Mouse (Mus musculus): ENCODE data around the gene 6030452D12Rik. TPM values are rescaled to one million over a fixed set of nuclear protein-coding genes. Genes with fewer than 3 reads are reported as not detected.

The 6030452D12Rik gene
- total and polyA plus RNA-seq, 3 experiments, result not detected

GRCm38 (mm10) chr8:106526725-106527124, 26.4 kb downstream of the 6030452D12Rik start:
- ATAC-seq (ENCODE audit: extremely low read depth, insufficient number of reproducible peaks, low FRiP score, poor library complexity, severe bottlenecking), result no peak

GRCm38 (mm10) chr8:106527241-106528036, 27.1 kb downstream of the 6030452D12Rik start:
- ATAC-seq (ENCODE audit: extremely low read depth, insufficient number of reproducible peaks, low FRiP score, poor library complexity, severe bottlenecking) (no peak), DNase-seq (ENCODE audit: low spot score) (no peak)
- Histone ChIP-seq H3K4me3 (ENCODE audit: low read depth, low read length) (no peak overlapping the region), H3K27me3 (ENCODE audit: insufficient read depth, low read length) (no peaks in the 10 kb centered on the region), H3K4me1 (ENCODE audit: insufficient read depth, low read depth, low read length) (no peaks in the 10 kb centered on the region), H3K36me3 (replicated peaks) (no peaks in the 10 kb centered on the region), H3K9me3 (replicated peaks) (no peaks in the 10 kb centered on the region)
- no peak for TF ChIP-seq GATA2 (IDR thresholded peaks at IDR 0.05; ENCODE audit: borderline replicate concordance, low read depth, low read length)
- peak; percentile 42 for TF ChIP-seq CTCF (IDR thresholded peaks at IDR 0.05; ENCODE audit: low read depth, low read length)

More at GRCm38 (mm10) chr8:106526725-106527124, 26.4 kb downstream of the 6030452D12Rik start:
- no peak for DNase-seq (ENCODE audit: low spot score)
- Histone ChIP-seq H3K4me1 (ENCODE audit: insufficient read depth, low read depth, low read length) (no peaks in the 10 kb centered on the region), H3K4me3 (ENCODE audit: low read depth, low read length) (no peak overlapping the region), H3K36me3 (replicated peaks) (no peaks in the 10 kb centered on the region), H3K27me3 (ENCODE audit: insufficient read depth, low read length) (no peaks in the 10 kb centered on the region), H3K9me3 (replicated peaks) (no peaks in the 10 kb centered on the region)
- TF ChIP-seq GATA2 (IDR thresholded peaks at IDR 0.05; ENCODE audit: borderline replicate concordance, low read depth, low read length), result no peak
- TF ChIP-seq TAL1 (conservative IDR thresholded peaks at IDR 0.05; ENCODE audit: low read depth, low read length), result no peak
- no peak for TF ChIP-seq CTCF (IDR thresholded peaks at IDR 0.05; ENCODE audit: low read depth, low read length)
- no peak for TF ChIP-seq GATA1 (IDR thresholded peaks at IDR 0.05; ENCODE audit: borderline replicate concordance, low read length)
- TF ChIP-seq POLR2AphosphoS5 (IDR thresholded peaks at IDR 0.05; ENCODE audit: insufficient replicate concordance, low read depth, low read length), result no peak

DNA sequence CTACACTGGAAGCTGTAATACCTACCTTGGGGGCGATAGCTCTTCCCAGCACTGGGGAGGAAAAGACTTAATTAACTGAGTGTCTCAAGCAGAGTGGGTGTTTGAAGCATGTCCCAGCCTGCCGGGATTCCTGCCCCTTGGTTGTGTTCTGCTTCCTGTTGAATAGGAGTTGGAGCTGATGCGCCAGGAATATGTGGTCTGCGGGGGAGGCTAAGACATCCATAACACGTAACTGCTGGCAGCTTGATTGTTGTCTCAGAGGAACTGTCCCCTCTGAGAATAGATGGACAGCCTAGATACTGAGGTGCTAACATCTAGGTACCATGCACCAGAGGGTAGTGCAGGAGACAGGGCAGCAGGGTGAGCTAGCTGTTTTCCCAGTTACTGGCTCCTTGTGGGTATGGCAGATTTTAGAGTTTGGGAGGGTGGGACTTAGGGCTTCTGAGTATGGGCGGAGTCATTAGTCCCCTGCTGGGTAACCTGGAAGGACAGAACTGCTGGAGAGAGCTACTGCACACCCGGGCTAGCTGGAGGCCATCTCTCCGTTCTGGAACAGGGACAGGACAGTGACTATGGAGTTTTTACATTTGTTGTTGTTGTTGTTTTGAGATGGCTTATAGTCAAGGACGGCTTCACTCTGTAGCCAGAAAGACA, 28.4 kb downstream of the 6030452D12Rik start:
- Histone ChIP-seq H3K4me1 (ENCODE audit: insufficient read depth, low read depth, low read length) (no peaks in the 10 kb centered on the region), H3K9me3 (replicated peaks) (no peaks in the 10 kb centered on the region), H3K4me3 (ENCODE audit: low read depth, low read length) (no peak overlapping the region), H3K27me3 (ENCODE audit: insufficient read depth, low read length) (no peaks in the 10 kb centered on the region), H3K36me3 (replicated peaks) (no peaks in the 10 kb centered on the region)
- ATAC-seq (ENCODE audit: extremely low read depth, insufficient number of reproducible peaks, low FRiP score, poor library complexity, severe bottlenecking), result no peak
- TF ChIP-seq TAL1 (conservative IDR thresholded peaks at IDR 0.05; ENCODE audit: low read depth, low read length) (no peak), CTCF (IDR thresholded peaks at IDR 0.05; ENCODE audit: low read depth, low read length) (no peak), POLR2AphosphoS5 (IDR thresholded peaks at IDR 0.05; ENCODE audit: insufficient replicate concordance, low read depth, low read length) (no peak), GATA1 (IDR thresholded peaks at IDR 0.05; ENCODE audit: borderline replicate concordance, low read length) (no peak), GATA2 (IDR thresholded peaks at IDR 0.05; ENCODE audit: borderline replicate concordance, low read depth, low read length) (no peak)
- DNase-seq (ENCODE audit: low spot score), result no peak

DNA sequence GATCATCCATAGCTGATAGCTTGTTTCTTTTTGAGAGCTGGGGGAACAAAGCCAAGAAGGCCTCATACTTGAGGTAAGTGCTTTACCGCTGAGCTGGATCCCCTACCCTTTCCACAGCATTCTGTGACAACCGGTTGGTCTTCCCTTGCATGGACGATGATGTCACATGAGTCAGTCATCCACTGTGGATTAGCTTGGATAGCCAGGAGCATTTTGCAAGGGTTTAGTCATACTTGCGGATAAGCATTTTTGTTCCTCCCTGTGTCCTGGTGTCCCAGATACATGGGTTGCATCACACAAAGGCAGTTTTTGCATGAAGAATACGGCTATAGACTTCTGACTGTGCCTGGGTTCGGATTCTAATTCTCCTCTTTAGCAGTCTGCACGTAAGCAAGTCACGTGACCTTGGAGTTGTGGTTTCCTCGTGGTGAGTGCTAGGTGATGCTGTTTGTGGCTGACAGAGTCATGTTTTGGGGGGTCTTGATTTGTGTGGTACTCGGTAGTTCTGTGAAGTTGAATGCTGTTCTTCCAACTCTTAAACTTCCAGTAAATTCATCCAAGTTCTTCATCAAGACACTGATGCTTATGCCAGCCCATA, 29.7 kb downstream of the 6030452D12Rik start:
- TF ChIP-seq TAL1 (conservative IDR thresholded peaks at IDR 0.05; ENCODE audit: low read depth, low read length), result no peak
- no peak for TF ChIP-seq GATA2 (IDR thresholded peaks at IDR 0.05; ENCODE audit: borderline replicate concordance, low read depth, low read length)
- no peak overlapping the region for H3K4me3 ChIP-seq (ENCODE audit: low read depth, low read length)
- no peaks in the 10 kb centered on the region for H3K4me1 ChIP-seq (ENCODE audit: insufficient read depth, low read depth, low read length)
- H3K9me3 ChIP-seq (replicated peaks), result no peaks in the 10 kb centered on the region
- no peaks in the 10 kb centered on the region for H3K27me3 ChIP-seq (ENCODE audit: insufficient read depth, low read length)
- DNase-seq (ENCODE audit: low spot score) (no peak), ATAC-seq (ENCODE audit: extremely low read depth, insufficient number of reproducible peaks, low FRiP score, poor library complexity, severe bottlenecking) (no peak)
- no peaks in the 10 kb centered on the region for H3K36me3 ChIP-seq (replicated peaks)

DNA sequence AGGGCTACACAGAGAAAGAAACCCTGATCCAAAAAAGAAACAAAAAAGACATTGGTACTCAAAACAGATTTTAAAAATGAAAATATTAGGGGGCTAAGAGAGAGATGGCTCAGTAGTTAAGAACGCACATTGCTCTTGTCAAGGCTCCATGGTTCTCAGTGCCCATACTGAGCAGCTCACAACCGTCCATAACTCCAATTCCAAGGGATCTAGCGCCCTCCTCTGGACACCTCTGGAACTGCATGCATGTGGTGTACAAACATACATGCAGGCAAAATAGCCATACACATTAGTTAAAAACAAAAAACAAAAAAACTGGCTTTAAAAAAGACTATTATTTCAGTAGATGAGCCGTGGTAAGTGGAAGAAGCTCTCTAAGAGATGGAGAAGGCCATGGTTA, 30.2 kb downstream of the 6030452D12Rik start:
- H3K9me3 ChIP-seq (replicated peaks), result no peaks in the 10 kb centered on the region
- TF ChIP-seq TAL1 (conservative IDR thresholded peaks at IDR 0.05; ENCODE audit: low read depth, low read length) (no peak), CTCF (IDR thresholded peaks at IDR 0.05; ENCODE audit: low read depth, low read length) (peak; percentile 48; the same call in 1 of the 2 replicates)
- no peaks in the 10 kb centered on the region for H3K27me3 ChIP-seq (ENCODE audit: insufficient read depth, low read length)
- DNase-seq (ENCODE audit: low spot score) (no peak), ATAC-seq (ENCODE audit: extremely low read depth, insufficient number of reproducible peaks, low FRiP score, poor library complexity, severe bottlenecking) (no peak)
- no peaks in the 10 kb centered on the region for H3K4me1 ChIP-seq (ENCODE audit: insufficient read depth, low read depth, low read length)
- H3K4me3 ChIP-seq (ENCODE audit: low read depth, low read length), result no peak overlapping the region
- H3K36me3 ChIP-seq (replicated peaks), result no peaks in the 10 kb centered on the region

DNA sequence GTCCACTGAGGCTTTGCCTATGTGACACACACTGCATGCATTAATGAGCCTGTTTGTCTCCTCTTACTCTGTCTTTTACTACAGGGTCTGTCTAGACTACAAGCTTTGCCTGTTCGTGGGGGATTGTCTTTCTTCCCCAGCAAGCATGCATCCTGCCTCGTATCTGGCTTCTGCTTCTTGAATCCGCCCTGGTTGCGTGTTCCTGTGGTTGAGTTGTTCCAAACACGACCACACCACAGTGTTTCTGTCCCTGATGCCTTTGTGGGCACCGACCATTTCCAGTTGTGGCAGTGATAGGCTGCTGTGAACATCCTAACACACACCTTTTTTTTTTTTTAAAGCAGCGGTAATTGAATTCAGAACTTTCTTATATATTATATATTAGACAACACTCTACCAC, 33.4 kb downstream of the 6030452D12Rik start:
- no peaks in the 10 kb centered on the region for H3K36me3 ChIP-seq (replicated peaks)
- TF ChIP-seq CTCF (IDR thresholded peaks at IDR 0.05; ENCODE audit: low read depth, low read length) (no peak), TAL1 (conservative IDR thresholded peaks at IDR 0.05; ENCODE audit: low read depth, low read length) (no peak), POLR2AphosphoS5 (IDR thresholded peaks at IDR 0.05; ENCODE audit: insufficient replicate concordance, low read depth, low read length) (no peak), GATA1 (IDR thresholded peaks at IDR 0.05; ENCODE audit: borderline replicate concordance, low read length) (no peak), GATA2 (IDR thresholded peaks at IDR 0.05; ENCODE audit: borderline replicate concordance, low read depth, low read length) (no peak)
- no peak overlapping the region for H3K4me3 ChIP-seq (ENCODE audit: low read depth, low read length)
- ATAC-seq (ENCODE audit: extremely low read depth, insufficient number of reproducible peaks, low FRiP score, poor library complexity, severe bottlenecking), result no peak
- no peaks in the 10 kb centered on the region for H3K27me3 ChIP-seq (ENCODE audit: insufficient read depth, low read length)
- H3K9me3 ChIP-seq (replicated peaks), result no peaks in the 10 kb centered on the region
- DNase-seq (ENCODE audit: low spot score), result no peak
- no peaks in the 10 kb centered on the region for H3K4me1 ChIP-seq (ENCODE audit: insufficient read depth, low read depth, low read length)
